Mouse (Mus musculus) hindbrain, embryonic 10.5 days (tissue): Measurements from ENCODE around the gene Adtrp. TPM values are rescaled to one million over a fixed set of nuclear protein-coding genes. Genes with fewer than 3 reads are reported as not detected.

ENCODE experiments used
- DNase-seq: peaks from one replicate; pipeline ENCODE4 v3.0.0-alpha.2; 2017; ENCODE audit warnings: low spot score
- H3K27ac ChIP-seq: fragments of 300-500 bp; sonication (generic); 2 replicates; pipeline ENCODE4 v1.5.1; 2016; ENCODE audit warnings: mild to moderate bottlenecking, moderate library complexity
- H3K27me3 ChIP-seq: fragments of 300-500 bp; sonication (generic); 2 replicates; pipeline ENCODE4 v1.6.1; 2016; ENCODE audit warnings: mild to moderate bottlenecking; ENCODE audit not compliant: poor library complexity, insufficient read depth, severe bottlenecking
- H3K36me3 ChIP-seq: fragments of 300-500 bp; sonication (generic); 2 replicates; pipeline ENCODE4 v1.6.1; 2016; ENCODE audit warnings: mild to moderate bottlenecking, moderate library complexity
- H3K4me1 ChIP-seq: fragments of 300-500 bp; sonication (generic); replicated peaks from 2 replicates; pipeline ENCODE4 v1.6.1; 2016; ENCODE audit warnings: mild to moderate bottlenecking
- H3K4me3 ChIP-seq: fragments of 300-500 bp; sonication (generic); 2 replicates; pipeline ENCODE4 v1.5.1; 2016; ENCODE audit warnings: mild to moderate bottlenecking, moderate library complexity
- H3K9me3 ChIP-seq: fragments of 300-500 bp; sonication (generic); 2 replicates; pipeline ENCODE4 v1.6.1; 2016; ENCODE audit warnings: mild to moderate bottlenecking, moderate library complexity
- WGBS: fragments of 180-500 bp; shearing (Covaris S2); methylation state at CpG from one replicate; pipeline ENCODE4 v1.1.7; 2016; 5-methylcytosine and 5-hydroxymethylcytosine counted together
- polyA plus RNA-seq: library from polyadenylated mRNA; unstranded; fragments of >200 nt; fragmentation: Nextera tagmentation; extraction: Ambion mirVana; gene quantifications from 2 replicates; pipeline ENCODE4 v1.2.1, GENCODE M21; 2016

The Adtrp gene
- not detected in 2 replicates for polyA plus RNA-seq

DNA sequence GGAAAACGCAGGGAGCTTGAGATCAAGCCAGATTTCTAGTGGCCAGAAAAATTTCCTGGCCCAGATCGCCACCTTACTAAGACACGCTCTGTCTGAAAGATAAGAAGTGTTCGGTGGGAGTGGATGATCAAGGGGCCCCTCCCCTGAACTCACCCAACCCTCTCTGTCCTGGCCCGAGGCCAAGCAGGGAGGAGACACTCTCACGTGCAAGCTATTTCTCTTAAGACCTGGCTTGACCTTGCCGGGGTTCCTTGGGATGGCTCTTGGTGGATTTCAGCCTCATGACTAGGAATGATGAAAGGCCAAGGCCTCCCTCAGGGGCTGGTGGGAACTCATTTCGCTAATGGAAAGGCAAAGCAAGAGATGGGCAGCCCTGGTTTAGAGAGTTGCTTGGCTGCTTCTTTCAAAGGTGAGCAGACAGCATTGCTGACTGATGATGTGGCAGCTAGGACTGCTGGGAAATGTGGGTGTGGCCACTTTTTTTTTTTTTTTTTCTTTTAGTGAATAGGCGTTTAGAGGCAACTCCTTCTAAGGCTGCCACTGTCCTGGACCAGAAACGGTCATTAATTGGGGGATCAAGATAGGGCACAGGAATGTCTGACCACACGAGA lies at the start of gene Adtrp:
Adtrp (minus strand) TSS at position 169 of the 611 bp plus-strand sequence.
- 92% methylated on average over 11 of the region's 11 CpGs for WGBS

GRCm38 (mm10) chr13:41892016-41892415 lies 44.5 kb upstream of the Adtrp start:
- 94% methylated on average over 12 of the region's 12 CpGs for WGBS
- Histone ChIP-seq H3K27me3 (no peaks in the 10 kb centered on the region), H3K4me1 (no peaks in the 10 kb centered on the region), H3K9me3 (no peaks in the 10 kb centered on the region), H3K4me3 (no peak overlapping the region), H3K36me3 (no peaks in the 10 kb centered on the region), H3K27ac (no peak overlapping the region)
- no peak for DNase-seq

More for the DNA sequence above, at the start of gene Adtrp:
- Histone ChIP-seq H3K27ac (no peak within 1 kb of the TSS), H3K4me3 (no peak within 1 kb of the TSS), H3K4me1 (no peaks in the 10 kb centered on the region; the same call in 1 of the 2 replicates), H3K9me3 (no peaks in the 10 kb centered on the region), H3K27me3 (no peaks in the 10 kb centered on the region), H3K36me3 (no peaks in the 10 kb centered on the region)
- DNase-seq, result no peak

GRCm38 (mm10) chr13:41890618-41891017 lies 43.1 kb upstream of the Adtrp start:
- no peak for DNase-seq
- 93% methylated on average over 4 of the region's 4 CpGs for WGBS
- Histone ChIP-seq H3K4me1 (no peaks in the 10 kb centered on the region), H3K27me3 (no peaks in the 10 kb centered on the region), H3K4me3 (no peak overlapping the region), H3K9me3 (no peaks in the 10 kb centered on the region), H3K36me3 (no peaks in the 10 kb centered on the region), H3K27ac (no peak overlapping the region)

DNA sequence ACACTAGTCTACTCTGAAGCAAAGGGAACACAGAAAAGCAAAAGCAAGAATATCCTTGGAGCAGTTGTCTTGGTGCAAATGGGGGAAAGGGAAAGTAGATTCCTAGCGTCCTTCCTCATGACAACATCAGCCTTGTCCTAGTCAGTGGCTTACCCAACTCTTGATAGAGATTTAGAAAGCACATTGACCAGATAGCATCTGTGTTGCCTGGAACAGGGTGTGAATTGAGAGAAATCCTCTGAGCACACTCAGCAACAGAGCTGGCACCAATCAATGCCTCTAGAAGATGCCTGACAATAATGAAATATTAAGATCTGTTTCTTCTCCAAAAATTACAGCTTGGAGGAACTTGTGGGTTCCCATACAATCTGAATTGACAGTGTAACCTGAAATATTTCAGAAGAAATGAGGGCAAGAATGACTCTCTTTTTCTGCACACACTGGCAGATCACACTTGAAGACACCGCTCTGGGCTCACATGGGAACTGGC lies 42.7 kb upstream of the Adtrp start:
- no peaks in the 10 kb centered on the region for H3K4me1 ChIP-seq
- DNase-seq, result no peak
- no peak overlapping the region for H3K27ac ChIP-seq
- H3K27me3 ChIP-seq, result no peaks in the 10 kb centered on the region
- WGBS, result 91% methylated on average over 2 of the region's 2 CpGs
- no peaks in the 10 kb centered on the region for H3K36me3 ChIP-seq
- no peak overlapping the region for H3K4me3 ChIP-seq
- H3K9me3 ChIP-seq, result no peaks in the 10 kb centered on the region

GRCm38 (mm10) chr13:41888644-41889043 lies 41.2 kb upstream of the Adtrp start:
- no peaks in the 10 kb centered on the region for H3K36me3 ChIP-seq
- DNase-seq, result no peak
- WGBS, result 78% methylated on average over 2 of the region's 2 CpGs
- H3K27ac ChIP-seq, result no peak overlapping the region
- no peaks in the 10 kb centered on the region for H3K4me1 ChIP-seq
- H3K4me3 ChIP-seq, result no peak overlapping the region
- no peaks in the 10 kb centered on the region for H3K27me3 ChIP-seq
- H3K9me3 ChIP-seq, result no peaks in the 10 kb centered on the region

- Histone ChIP-seq H3K4me1 (no peaks in the 10 kb centered on the region), H3K4me3 (no peak overlapping the region), H3K9me3 (no peaks in the 10 kb centered on the region), H3K27me3 (no peaks in the 10 kb centered on the region), H3K27ac (no peak overlapping the region), H3K36me3 (no peaks in the 10 kb centered on the region)
- no peak for DNase-seq
- WGBS, result 88% methylated on average over 4 of the region's 4 CpGs
These were observed 38.6 kb upstream of the Adtrp start for GRCm38 (mm10) chr13:41886120-41886519.

- no peak for DNase-seq
- no peaks in the 10 kb centered on the region for H3K9me3 ChIP-seq
- no peaks in the 10 kb centered on the region for H3K36me3 ChIP-seq
- no peak overlapping the region for H3K27ac ChIP-seq
- H3K4me1 ChIP-seq, result no peaks in the 10 kb centered on the region
- H3K27me3 ChIP-seq, result no peaks in the 10 kb centered on the region
- WGBS, result 73% methylated on average over 4 of the region's 4 CpGs
- H3K4me3 ChIP-seq, result no peak overlapping the region
These were observed 36.3 kb upstream of the Adtrp start for GRCm38 (mm10) chr13:41883665-41884291.

GRCm38 (mm10) chr13:41881201-41881600 lies 33.7 kb upstream of the Adtrp start:
- no peaks in the 10 kb centered on the region for H3K9me3 ChIP-seq
- WGBS, result 87% methylated on average over 2 of the region's 2 CpGs
- no peaks in the 10 kb centered on the region for H3K4me1 ChIP-seq
- no peaks in the 10 kb centered on the region for H3K27me3 ChIP-seq
- H3K4me3 ChIP-seq, result no peak overlapping the region
- no peaks in the 10 kb centered on the region for H3K36me3 ChIP-seq
- no peak for DNase-seq
- H3K27ac ChIP-seq, result no peak overlapping the region

GRCm38 (mm10) chr13:41880525-41880924 lies 33.0 kb upstream of the Adtrp start:
- Histone ChIP-seq H3K27me3 (no peaks in the 10 kb centered on the region), H3K4me1 (no peaks in the 10 kb centered on the region), H3K27ac (no peak overlapping the region), H3K9me3 (no peaks in the 10 kb centered on the region), H3K36me3 (no peaks in the 10 kb centered on the region), H3K4me3 (no peak overlapping the region)
- no peak for DNase-seq

- DNase-seq, result no peak
- Histone ChIP-seq H3K4me3 (no peak overlapping the region), H3K36me3 (no peaks in the 10 kb centered on the region), H3K4me1 (no peaks in the 10 kb centered on the region), H3K27ac (no peak overlapping the region), H3K27me3 (no peaks in the 10 kb centered on the region), H3K9me3 (no peaks in the 10 kb centered on the region)
- WGBS, result 79% methylated on average over 7 of the region's 7 CpGs
These were observed 25.2 kb upstream of the Adtrp start for GRCm38 (mm10) chr13:41872686-41873085.

DNA sequence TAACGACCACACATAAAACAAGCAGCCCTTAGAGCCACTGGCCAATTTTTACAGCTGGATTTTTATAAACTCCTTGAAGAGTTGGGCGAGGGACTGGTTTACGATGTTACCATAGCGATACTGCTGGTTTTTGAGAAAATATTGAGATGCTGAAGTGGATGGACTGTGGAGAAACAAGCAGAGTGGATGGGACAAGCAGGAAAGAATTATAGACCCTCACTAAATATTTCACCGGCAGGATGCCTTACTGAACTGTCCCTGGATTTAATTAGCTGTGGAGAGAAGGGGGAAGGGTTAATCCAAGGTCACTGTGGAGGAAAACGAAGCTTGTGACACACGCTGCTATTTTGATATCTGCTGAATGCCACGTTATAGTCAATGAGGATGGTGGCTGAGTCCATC lies 24.7 kb upstream of the Adtrp start:
- Histone ChIP-seq H3K27ac (no peak overlapping the region), H3K4me3 (no peak overlapping the region), H3K9me3 (no peaks in the 10 kb centered on the region), H3K4me1 (no peaks in the 10 kb centered on the region), H3K27me3 (no peaks in the 10 kb centered on the region), H3K36me3 (no peaks in the 10 kb centered on the region)
- no peak for DNase-seq
- WGBS, result 65% methylated on average over 8 of the region's 8 CpGs

- no peak for DNase-seq
- no peak overlapping the region for H3K4me3 ChIP-seq
- WGBS, result 89% methylated on average over 2 of the region's 2 CpGs
- no peaks in the 10 kb centered on the region for H3K9me3 ChIP-seq
- no peak overlapping the region for H3K27ac ChIP-seq
- H3K36me3 ChIP-seq, result no peaks in the 10 kb centered on the region
- no peaks in the 10 kb centered on the region for H3K27me3 ChIP-seq
- H3K4me1 ChIP-seq, result no peaks in the 10 kb centered on the region
These were observed 20.0 kb upstream of the Adtrp start for GRCm38 (mm10) chr13:41867533-41867932.

DNA sequence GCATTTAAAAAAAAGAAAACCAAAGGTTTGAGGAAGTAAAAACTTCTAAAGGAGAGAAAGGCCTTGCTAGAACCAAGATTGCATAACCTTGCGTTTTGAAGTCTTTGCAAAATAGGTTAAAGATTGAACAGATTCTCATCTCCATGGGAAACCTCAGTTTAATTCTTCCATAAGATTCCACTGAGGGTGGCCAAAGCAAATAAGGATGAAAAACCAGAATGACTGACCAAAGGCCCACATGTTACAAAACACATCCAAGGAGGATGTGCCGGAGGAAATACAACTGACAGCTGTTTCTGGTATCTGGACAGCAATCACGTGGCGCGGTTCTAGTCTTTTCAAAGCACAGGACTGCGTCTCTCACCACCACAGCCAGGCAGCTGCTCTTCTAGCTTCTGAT lies 18.1 kb upstream of the Adtrp start:
- Histone ChIP-seq H3K27ac (no peak overlapping the region), H3K9me3 (0 out of 2 replicates have a peak, but pooled peaks cover 1% of the 10 kb centered on the region), H3K36me3 (no peaks in the 10 kb centered on the region), H3K4me1 (no peaks in the 10 kb centered on the region), H3K4me3 (no peak overlapping the region), H3K27me3 (no peaks in the 10 kb centered on the region)
- 85% methylated on average over 6 of the region's 6 CpGs for WGBS
- no peak for DNase-seq
